Mouse (Mus musculus): ENCODE measurements at regions not wholly inside any gene's neighbourhood (a gene's known extent, or its start where the extent isn't known, plus 50 kb on each side); places are given as distances from the start of the nearest gene placed in this dataset.

DNA sequence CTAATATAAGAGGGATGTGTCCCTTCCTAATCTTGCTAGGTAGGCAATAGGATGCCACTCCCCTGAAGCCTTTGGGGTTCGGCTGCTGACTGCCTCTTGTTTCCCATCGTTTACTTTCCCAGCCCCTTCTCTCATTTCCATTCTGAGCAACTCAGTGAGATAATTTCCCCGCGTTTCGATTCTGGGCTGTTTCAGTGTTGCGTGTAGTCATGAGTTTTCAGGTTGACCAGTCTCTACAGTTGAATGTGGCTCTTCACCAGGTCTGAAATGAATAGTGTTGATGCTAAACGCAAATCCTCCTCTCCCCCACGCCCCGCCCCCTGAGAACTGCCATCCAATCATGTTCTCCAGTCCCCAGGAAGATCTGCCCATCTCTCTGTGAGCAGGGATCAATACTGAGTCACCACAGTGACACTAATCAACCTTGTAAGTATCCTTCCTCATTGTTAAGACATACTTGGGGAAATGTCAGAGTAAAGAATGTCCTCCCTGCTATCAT, 890.6 kb downstream of the Gsdmc2 start:
- Histone ChIP-seq H3K27ac (replicated peaks; ENCODE audit: insufficient read depth, low read depth, low read length) (no peak overlapping the region), H3K79me2 (ENCODE audit: control insufficient read depth, insufficient read depth, low read length) (no peaks in the 10 kb centered on the region), H3K36me3 (ENCODE audit: control insufficient read depth, insufficient read depth, low read length) (no peaks in the 10 kb centered on the region), H3K27me3 (ENCODE audit: control insufficient read depth, insufficient read depth, low read length) (no peaks in the 10 kb centered on the region), H3K4me3 (ENCODE audit: insufficient read depth, low read depth, low read length) (no peak overlapping the region), H3K4me1 (ENCODE audit: control insufficient read depth, insufficient read depth, low read length) (no peaks in the 10 kb centered on the region), H3K9ac (ENCODE audit: low read depth, low read length) (no peak overlapping the region)
- no peak for DNase-seq (ENCODE audit: extremely low read depth, low read depth, low spot score)
- TF ChIP-seq CTCF (IDR thresholded peaks at IDR 0.05; ENCODE audit: low read depth, low read length) (no peak), POLR2A (IDR thresholded peaks at IDR 0.05; ENCODE audit: extremely low read depth, insufficient read depth, low read length) (no peak)
- WGBS = 73% methylated on average over 9 of the region's 9 CpGs

DNA sequence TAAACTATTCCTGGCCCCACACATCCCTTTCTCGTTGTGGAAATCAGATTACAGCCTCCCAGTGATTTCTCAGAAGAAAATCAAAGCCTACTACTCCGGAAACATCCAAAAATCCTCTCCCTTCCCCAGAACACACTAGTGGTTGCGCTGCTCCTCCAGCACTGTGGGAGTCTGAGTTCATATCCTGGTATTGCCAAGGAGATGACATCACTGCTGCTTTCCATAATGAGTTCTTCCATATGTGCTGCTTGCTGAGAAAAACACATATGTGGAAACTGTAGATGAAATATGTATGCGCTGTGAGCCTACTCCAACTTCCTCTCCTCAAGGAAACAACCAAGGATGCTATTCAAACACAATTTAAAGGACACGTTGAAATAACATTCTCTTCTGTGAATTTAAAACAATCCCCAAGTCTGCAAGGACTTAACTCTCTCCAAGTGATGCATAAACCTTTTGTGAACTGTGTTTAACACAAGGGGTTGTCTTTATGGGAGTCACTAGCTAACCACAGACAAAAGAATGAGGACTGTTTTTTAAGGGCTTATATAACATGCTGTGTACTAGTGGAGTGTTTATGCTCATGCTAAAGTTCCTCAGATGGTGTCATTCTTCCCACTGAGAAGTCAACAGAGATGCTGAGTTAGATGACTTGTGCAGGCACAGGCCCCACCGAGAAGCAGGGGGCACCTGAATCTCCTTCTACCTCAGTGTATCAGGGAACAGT, 891.6 kb downstream of the Gsdmc2 start:
- no peaks in the 10 kb centered on the region for H3K36me3 ChIP-seq (ENCODE audit: control insufficient read depth, insufficient read depth, low read length)
- WGBS = 70% methylated on average over 6 of the region's 6 CpGs
- DNase-seq (ENCODE audit: extremely low read depth, low read depth, low spot score) = no peak
- no peak overlapping the region for H3K4me3 ChIP-seq (ENCODE audit: insufficient read depth, low read depth, low read length)
- no peak overlapping the region for H3K9ac ChIP-seq (ENCODE audit: low read depth, low read length)
- TF ChIP-seq CTCF (IDR thresholded peaks at IDR 0.05; ENCODE audit: low read depth, low read length) (no peak), POLR2A (IDR thresholded peaks at IDR 0.05; ENCODE audit: extremely low read depth, insufficient read depth, low read length) (no peak)
- H3K4me1 ChIP-seq (ENCODE audit: control insufficient read depth, insufficient read depth, low read length) = no peaks in the 10 kb centered on the region
- no peaks in the 10 kb centered on the region for H3K79me2 ChIP-seq (ENCODE audit: control insufficient read depth, insufficient read depth, low read length)
- no peak overlapping the region for H3K27ac ChIP-seq (replicated peaks; ENCODE audit: insufficient read depth, low read depth, low read length)
- no peaks in the 10 kb centered on the region for H3K27me3 ChIP-seq (ENCODE audit: control insufficient read depth, insufficient read depth, low read length)

DNA sequence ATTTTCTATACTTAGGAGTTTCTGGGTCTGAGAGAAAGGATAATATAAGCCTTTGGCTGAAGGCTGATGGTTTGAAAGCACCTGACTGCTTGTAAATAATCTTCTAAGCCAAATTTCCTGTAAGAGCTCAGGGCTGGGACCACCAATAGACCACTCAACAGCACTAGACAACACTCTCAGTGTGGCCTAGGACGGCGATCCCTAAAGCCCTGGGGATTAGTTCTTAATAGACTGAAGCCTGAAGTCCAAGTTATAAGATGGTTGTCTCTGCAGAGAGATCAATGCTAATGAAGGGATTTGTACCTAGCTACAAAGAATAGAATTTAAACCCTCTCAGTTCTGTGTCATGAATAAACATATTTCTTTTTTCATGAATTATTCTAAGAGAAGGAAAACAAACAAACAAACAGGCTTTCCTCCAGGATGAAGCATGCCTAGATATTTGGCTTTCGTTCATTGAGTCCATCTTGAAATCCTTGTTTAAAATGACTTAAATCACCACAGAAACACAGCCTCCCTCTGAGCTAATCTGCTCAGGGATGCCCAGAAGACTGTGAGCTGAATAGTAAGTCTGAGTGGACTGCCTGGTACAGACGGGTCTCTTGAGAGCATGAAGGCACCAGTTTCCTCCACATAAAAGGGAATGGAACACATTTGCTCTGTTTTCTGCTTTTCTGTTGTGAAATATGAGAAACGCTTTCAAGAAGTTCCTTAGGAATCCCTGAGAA, 892.3 kb downstream of the Gsdmc2 start:
- TF ChIP-seq POLR2A (IDR thresholded peaks at IDR 0.05; ENCODE audit: extremely low read depth, insufficient read depth, low read length) (no peak), CTCF (IDR thresholded peaks at IDR 0.05; ENCODE audit: low read depth, low read length) (no peak)
- Histone ChIP-seq H3K36me3 (ENCODE audit: control insufficient read depth, insufficient read depth, low read length) (no peaks in the 10 kb centered on the region), H3K4me1 (ENCODE audit: control insufficient read depth, insufficient read depth, low read length) (no peaks in the 10 kb centered on the region), H3K4me3 (ENCODE audit: insufficient read depth, low read depth, low read length) (no peak overlapping the region), H3K9ac (ENCODE audit: low read depth, low read length) (no peak overlapping the region), H3K27ac (replicated peaks; ENCODE audit: insufficient read depth, low read depth, low read length) (no peak overlapping the region), H3K79me2 (ENCODE audit: control insufficient read depth, insufficient read depth, low read length) (no peaks in the 10 kb centered on the region), H3K27me3 (ENCODE audit: control insufficient read depth, insufficient read depth, low read length) (no peaks in the 10 kb centered on the region)
- 86% methylated on average over 5 of the region's 5 CpGs for WGBS
- DNase-seq (ENCODE audit: extremely low read depth, low read depth, low spot score) = no peak

DNA sequence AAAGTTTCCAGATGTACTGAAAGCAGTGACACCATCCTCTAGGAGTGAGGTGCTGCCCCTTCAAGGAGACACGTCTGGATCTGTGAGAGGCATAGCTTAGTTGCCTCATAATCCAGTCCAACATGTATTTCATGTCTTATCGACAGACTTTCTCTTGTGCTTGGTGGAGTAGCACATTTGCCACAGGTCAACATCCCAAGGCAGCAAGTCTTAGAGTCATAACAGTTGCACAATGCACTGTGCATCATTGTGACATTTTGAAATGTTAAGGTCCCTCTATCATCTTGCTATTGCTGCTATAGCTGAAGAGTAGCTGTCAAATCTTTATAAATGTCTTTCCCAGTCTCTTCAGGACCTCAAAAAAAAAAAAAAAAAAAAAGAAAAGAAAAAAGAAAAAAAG, 905.6 kb downstream of the Gsdmc2 start:
- no peak overlapping the region for H3K9ac ChIP-seq (ENCODE audit: low read depth, low read length)
- DNase-seq (ENCODE audit: extremely low read depth, low read depth, low spot score) = peak; percentile 63
- WGBS = 86% methylated on average over 2 of the region's 2 CpGs
- no peaks in the 10 kb centered on the region for H3K79me2 ChIP-seq (ENCODE audit: control insufficient read depth, insufficient read depth, low read length)
- no peak overlapping the region for H3K27ac ChIP-seq (replicated peaks; ENCODE audit: insufficient read depth, low read depth, low read length)
- H3K36me3 ChIP-seq (ENCODE audit: control insufficient read depth, insufficient read depth, low read length) = no peaks in the 10 kb centered on the region
- no peak for TF ChIP-seq POLR2A (IDR thresholded peaks at IDR 0.05; ENCODE audit: extremely low read depth, insufficient read depth, low read length)
- no peak for TF ChIP-seq CTCF (IDR thresholded peaks at IDR 0.05; ENCODE audit: low read depth, low read length)
- H3K27me3 ChIP-seq (ENCODE audit: control insufficient read depth, insufficient read depth, low read length) = no peaks in the 10 kb centered on the region
- H3K4me1 ChIP-seq (ENCODE audit: control insufficient read depth, insufficient read depth, low read length) = 0 out of 2 replicates have a peak, but pooled peaks cover 2% of the 10 kb centered on the region
- no peak overlapping the region for H3K4me3 ChIP-seq (ENCODE audit: insufficient read depth, low read depth, low read length)

DNA sequence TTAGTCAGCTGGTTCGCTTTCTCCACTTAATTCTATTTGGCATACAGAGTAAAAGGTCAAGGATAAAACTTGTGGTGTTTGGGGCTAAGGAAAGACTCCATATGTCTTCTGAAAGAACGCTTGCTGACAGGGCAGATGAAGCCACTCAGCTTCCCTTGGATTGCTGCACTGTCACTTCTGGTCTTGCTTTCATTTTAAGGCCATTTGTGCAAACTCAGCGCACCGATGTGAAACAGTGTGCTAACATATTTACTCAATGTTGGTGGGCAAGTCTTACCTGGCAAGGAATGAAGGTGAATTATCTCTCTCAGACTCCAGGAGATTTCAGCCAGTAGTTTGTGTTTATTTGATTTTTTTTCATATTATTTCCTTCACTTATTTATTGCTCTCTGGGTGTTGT, 907.2 kb downstream of the Gsdmc2 start:
- Histone ChIP-seq H3K36me3 (ENCODE audit: control insufficient read depth, insufficient read depth, low read length) (no peaks in the 10 kb centered on the region), H3K9ac (ENCODE audit: low read depth, low read length) (no peak overlapping the region), H3K27ac (replicated peaks; ENCODE audit: insufficient read depth, low read depth, low read length) (no peak overlapping the region), H3K4me1 (ENCODE audit: control insufficient read depth, insufficient read depth, low read length) (0 out of 2 replicates have a peak, but pooled peaks cover 2% of the 10 kb centered on the region), H3K4me3 (ENCODE audit: insufficient read depth, low read depth, low read length) (no peak overlapping the region), H3K79me2 (ENCODE audit: control insufficient read depth, insufficient read depth, low read length) (no peaks in the 10 kb centered on the region), H3K27me3 (ENCODE audit: control insufficient read depth, insufficient read depth, low read length) (no peaks in the 10 kb centered on the region)
- 65% methylated on average over 4 of the region's 4 CpGs for WGBS
- DNase-seq (ENCODE audit: extremely low read depth, low read depth, low spot score) = peak; percentile 56
- TF ChIP-seq POLR2A (IDR thresholded peaks at IDR 0.05; ENCODE audit: extremely low read depth, insufficient read depth, low read length) (no peak), CTCF (IDR thresholded peaks at IDR 0.05; ENCODE audit: low read depth, low read length) (no peak)
